Mouse (Mus musculus) MEL (cell line): ENCODE results near the gene Fam184a. TPM values are rescaled to one million over a fixed set of nuclear protein-coding genes. Genes with fewer than 3 reads are reported as not detected.

Experiments used
- DNase-seq: peaks from one replicate; pipeline ENCODE4 v3.0.0; 2011; ENCODE audit warnings: low read depth, low spot score
- H3K27ac ChIP-seq: 2 replicates; pipeline ENCODE4 v1.5.1; 2012; ENCODE audit warnings: low read depth, mild to moderate bottlenecking, control low read depth, low read length, moderate library complexity; ENCODE audit not compliant: control insufficient read depth
- H3K27me3 ChIP-seq, 2 experiments: fragments of 150-350 bp in 1 of 2; sonication (generic) in 1 of 2; 2 replicates each; pipeline ENCODE4 v1.6.1; 2012; ENCODE audit warnings: low read length in 2 of 2, mild to moderate bottlenecking in 2 of 2, improper control_type of control experiment in 1 of 2, moderate library complexity in 1 of 2; ENCODE audit not compliant: insufficient read depth in 2 of 2, control insufficient read depth in 1 of 2
- H3K36me3 ChIP-seq, 2 experiments: 2 replicates each; pipeline ENCODE4 v1.6.1; 2012 to 2014; ENCODE audit warnings: low read length in 2 of 2, improper control_type of control experiment in 1 of 2, inconsistent platforms in 1 of 2, mild to moderate bottlenecking in 1 of 2; ENCODE audit not compliant: insufficient read depth in 2 of 2, control insufficient read depth in 1 of 2
- H3K4me1 ChIP-seq, 2 experiments: fragments of 150-350 bp in 1 of 2; sonication (generic) in 1 of 2; 2 replicates each; pipeline ENCODE4 v1.6.1; 2012; ENCODE audit warnings: low read length in 2 of 2, improper control_type of control experiment in 1 of 2, mild to moderate bottlenecking in 1 of 2; ENCODE audit not compliant: insufficient read depth in 2 of 2, control insufficient read depth in 1 of 2
- H3K4me3 ChIP-seq, 2 experiments: fragments of 150-350 bp in 1 of 2; sonication (generic) in 1 of 2; 2 replicates each; pipeline ENCODE4 v1.5.1; 2012; ENCODE audit warnings: low read depth in 2 of 2, low read length in 2 of 2, mild to moderate bottlenecking in 2 of 2, moderate library complexity in 2 of 2, control low read depth in 1 of 2, improper control_type of control experiment in 1 of 2; ENCODE audit not compliant: control insufficient read depth in 1 of 2, insufficient read depth in 1 of 2
- H3K79me2 ChIP-seq: 2 replicates; pipeline ENCODE4 v1.6.1; 2012; ENCODE audit warnings: mild to moderate bottlenecking, low read length, moderate library complexity; ENCODE audit not compliant: control insufficient read depth, poor library complexity, insufficient read depth
- H3K9ac ChIP-seq: 2 replicates; pipeline ENCODE4 v1.6.1; 2012; ENCODE audit warnings: low read depth, mild to moderate bottlenecking, control low read depth, low read length, moderate library complexity; ENCODE audit not compliant: control insufficient read depth, poor library complexity, severe bottlenecking
- H3K9me3 ChIP-seq: fragments of 150-350 bp; sonication (generic); replicated peaks from 2 replicates; pipeline ENCODE4 v1.6.1; 2012; ENCODE audit warnings: mild to moderate bottlenecking, low read length, improper control_type of control experiment, moderate library complexity; ENCODE audit not compliant: insufficient read depth
- CHD1 ChIP-seq: IDR thresholded peaks from 2 replicates; pipeline ENCODE4 v1.6.1; 2012; ENCODE audit warnings: low read depth, mild to moderate bottlenecking, inconsistent platforms, low read length, improper control_type of control experiment
- CTCF ChIP-seq, 3 experiments: IDR thresholded peaks in 2 of 3; conservative IDR thresholded peaks in 1 of 3; 2 replicates each; pipeline ENCODE4 v1.5.1; 2011 to 2012; ENCODE audit warnings: low read length in 3 of 3, low read depth in 2 of 3, mild to moderate bottlenecking in 2 of 3, improper control_type of control experiment in 1 of 3, inconsistent platforms in 1 of 3, mixed read lengths in 1 of 3, moderate library complexity in 1 of 3; ENCODE audit not compliant: control insufficient read depth in 1 of 3, insufficient read depth in 1 of 3, poor library complexity in 1 of 3, severe bottlenecking in 1 of 3
- EP300 ChIP-seq, 2 experiments: IDR thresholded peaks; 2 replicates each; pipeline ENCODE4 v1.6.1; 2011; ENCODE audit warnings: improper control_type of control experiment in 2 of 2, low read length in 2 of 2, low read depth in 1 of 2, mild to moderate bottlenecking in 1 of 2
- ETS1 ChIP-seq: IDR thresholded peaks from 2 replicates; pipeline ENCODE4 v1.6.1; 2012; ENCODE audit warnings: low read depth, mild to moderate bottlenecking, inconsistent platforms, low read length, improper control_type of control experiment, moderate library complexity
- JUND ChIP-seq: IDR thresholded peaks from 2 replicates; pipeline ENCODE4 v1.6.1; 2011; ENCODE audit warnings: low read depth, mild to moderate bottlenecking, improper control_type of control experiment, low read length
- MAFK ChIP-seq: IDR thresholded peaks from 2 replicates; pipeline ENCODE4 v1.6.1; 2011; ENCODE audit warnings: low read depth, mild to moderate bottlenecking, low read length, improper control_type of control experiment, borderline replicate concordance
- MAX ChIP-seq: IDR thresholded peaks from 2 replicates; pipeline ENCODE4 v1.6.1; 2011; ENCODE audit warnings: low read length, improper control_type of control experiment
- MEF2A ChIP-seq: IDR thresholded peaks from 2 replicates; pipeline ENCODE4 v1.6.1; 2014; ENCODE audit warnings: low read depth, mild to moderate bottlenecking, inconsistent platforms, low read length, improper control_type of control experiment; ENCODE audit not compliant: poor library complexity, insufficient replicate concordance, severe bottlenecking; ENCODE audit errors: extremely low read depth
- MYC ChIP-seq: IDR thresholded peaks from 2 replicates; pipeline ENCODE4 v1.6.1; 2011; ENCODE audit warnings: low read depth, mild to moderate bottlenecking, low read length, improper control_type of control experiment, moderate library complexity
- NELFE ChIP-seq: IDR thresholded peaks from 2 replicates; pipeline ENCODE4 v1.6.1; 2011; ENCODE audit warnings: low read depth, low read length, improper control_type of control experiment
- POLR2A ChIP-seq, 2 experiments: IDR thresholded peaks; 2 replicates each; pipeline ENCODE4 v1.6.1; 2011 to 2012; ENCODE audit warnings: low read length in 2 of 2, mild to moderate bottlenecking in 2 of 2, control low read depth in 1 of 2, improper control_type of control experiment in 1 of 2, low read depth in 1 of 2, moderate library complexity in 1 of 2; ENCODE audit not compliant: control insufficient read depth in 1 of 2, insufficient read depth in 1 of 2, poor library complexity in 1 of 2
- POLR2AphosphoS2 ChIP-seq: IDR thresholded peaks from 2 replicates; pipeline ENCODE4 v1.6.1; 2011; ENCODE audit warnings: low read length, improper control_type of control experiment
- POLR2AphosphoS5 ChIP-seq: IDR thresholded peaks from 2 replicates; pipeline ENCODE4 v1.6.1; 2012; ENCODE audit warnings: low read depth, borderline replicate concordance, mild to moderate bottlenecking, inconsistent platforms, low read length, moderate library complexity, mixed read lengths
- RAD21 ChIP-seq: IDR thresholded peaks from 2 replicates; pipeline ENCODE4 v1.6.1; 2011; ENCODE audit warnings: mild to moderate bottlenecking, low read depth, low read length, improper control_type of control experiment
- RCOR1 ChIP-seq: IDR thresholded peaks from 2 replicates; pipeline ENCODE4 v1.6.1; 2012; ENCODE audit warnings: low read depth, mild to moderate bottlenecking, inconsistent platforms, low read length, improper control_type of control experiment
- SMC3 ChIP-seq: IDR thresholded peaks from 2 replicates; pipeline ENCODE4 v1.6.1; 2011; ENCODE audit warnings: low read depth, low read length, improper control_type of control experiment
- UBTF ChIP-seq: IDR thresholded peaks from 2 replicates; pipeline ENCODE4 v1.6.1; 2012; ENCODE audit warnings: low read depth, mild to moderate bottlenecking, inconsistent platforms, low read length, improper control_type of control experiment, moderate library complexity, borderline replicate concordance; ENCODE audit not compliant: insufficient read depth
- USF1 ChIP-seq: IDR thresholded peaks from 2 replicates; pipeline ENCODE4 v1.6.1; 2014; ENCODE audit warnings: low read depth, mild to moderate bottlenecking, inconsistent platforms, low read length, improper control_type of control experiment, moderate library complexity
- ZC3H11A ChIP-seq: IDR thresholded peaks from 2 replicates; pipeline ENCODE4 v1.6.1; 2012; ENCODE audit warnings: low read depth, mild to moderate bottlenecking, inconsistent platforms, low read length, improper control_type of control experiment
- ZKSCAN1 ChIP-seq: IDR thresholded peaks from 2 replicates; pipeline ENCODE4 v1.6.1; 2012; ENCODE audit warnings: low read depth, mild to moderate bottlenecking, inconsistent platforms, low read length, improper control_type of control experiment, moderate library complexity
- ZMIZ1 ChIP-seq: IDR thresholded peaks from 2 replicates; pipeline ENCODE4 v1.6.1; 2012; ENCODE audit warnings: low read depth, mild to moderate bottlenecking, inconsistent platforms, low read length, improper control_type of control experiment, moderate library complexity
- polyA plus RNA-seq, 2 experiments: library from polyadenylated mRNA; stranded (reverse) in 1 of 2; unstranded in 1 of 2; fragments of >175 nt in 1 of 2; fragments of >200 nt in 1 of 2; gene quantifications; 2 replicates each; pipeline versions ENCODE4 v1.2.1 to v1.2.4; 2012; ENCODE audit warnings: low replicate concordance in 2 of 2, low read depth in 1 of 2; ENCODE audit not compliant: insufficient read length in 2 of 2, insufficient read depth in 1 of 2, missing spikeins in 1 of 2
- total RNA-seq: library from RNA; depleted of rRNA; stranded (reverse); fragments of 300-350 nt; gene quantifications from 2 replicates; pipeline ENCODE4 v1.2.3, GENCODE M21; 2012

Fam184a gene
- total and polyA plus RNA-seq, 3 experiments: not detected

DNA sequence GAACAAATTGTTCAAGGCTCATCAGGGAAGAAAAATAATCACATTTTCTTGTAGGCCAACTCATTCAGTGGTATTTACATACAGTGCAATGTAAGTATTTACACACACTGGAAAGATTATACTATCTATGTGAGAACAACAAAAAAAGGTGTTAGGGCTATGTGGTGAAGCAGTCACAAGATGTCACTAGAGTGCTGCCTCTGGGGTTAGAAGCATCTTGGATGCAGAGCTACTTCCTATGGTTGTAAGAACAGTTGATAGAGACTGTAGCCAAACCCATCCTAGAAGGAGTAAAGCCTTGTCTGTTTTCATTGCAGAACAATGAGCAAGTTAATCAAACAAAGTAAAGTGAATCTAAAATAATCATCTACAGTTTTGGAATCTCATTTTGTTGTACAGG lies 109.4 kb downstream of the Fam184a start:
- H3K9ac ChIP-seq: no peak overlapping the region
- H3K9me3 ChIP-seq: no peaks in the 10 kb centered on the region
- TF ChIP-seq SMC3 (peak; percentile 82), NELFE (no peak), ZMIZ1 (no peak), JUND (no peak), ETS1 (no peak), POLR2A (IDR thresholded peaks at IDR 0.05; ENCODE audit: control insufficient read depth in 1 of 2, insufficient read depth in 1 of 2, low read depth in 1 of 2, low read length in 2 of 2, poor library complexity in 1 of 2) (no peak), POLR2AphosphoS2 (no peak), CTCF (IDR thresholded peaks at IDR 0.05 in 2 of 3, conservative IDR thresholded peaks at IDR 0.05 in 1 of 3; ENCODE audit: control insufficient read depth in 1 of 3, insufficient read depth in 1 of 3, low read depth in 2 of 3, low read length in 3 of 3, poor library complexity in 1 of 3, severe bottlenecking in 1 of 3) (peak; percentile 43 to 84 (median 50)), MAFK (no peak), RAD21 (peak; percentile 86), MAX (no peak), MEF2A (no peak), UBTF (no peak), MYC (no peak), EP300 (IDR thresholded peaks at IDR 0.05; ENCODE audit: low read depth in 1 of 2, low read length in 2 of 2) (no peak), POLR2AphosphoS5 (no peak), ZKSCAN1 (no peak), USF1 (no peak), RCOR1 (no peak), CHD1 (no peak), ZC3H11A (peak; percentile 85)
- DNase-seq: peak; percentile 62
- H3K4me1 ChIP-seq: no peaks in the 10 kb centered on the region
- H3K36me3 ChIP-seq: no peaks in the 10 kb centered on the region
- H3K27ac ChIP-seq: no peak overlapping the region
- peaks cover 5 to 8% of the 10 kb centered on the region in 2 experiments for H3K27me3 ChIP-seq
- H3K4me3 ChIP-seq: no peak overlapping the region
- no peaks in the 10 kb centered on the region for H3K79me2 ChIP-seq
